Mouse (Mus musculus): ENCODE data around the gene Tctn3.

- no peak for TF ChIP-seq CTCF (IDR thresholded peaks at IDR 0.05; ENCODE audit: low read depth, low read length)
- no peak for TF ChIP-seq POLR2A (IDR thresholded peaks at IDR 0.05; ENCODE audit: borderline replicate concordance, low read depth, low read length)
These were observed 26.5 kb upstream of the Tctn3 start for GRCm38 (mm10) chr19:40638582-40638981.

Data from bone marrow macrophage, adult 2 months (primary cell).